Mouse (Mus musculus): ENCODE results near the gene Eif3c. TPM values are rescaled to one million over a fixed set of nuclear protein-coding genes. Genes with fewer than 3 reads are reported as not detected.

Eif3c gene
- 100 to 1,000 TPM in 1 of 2 experiments, 10 to 100 TPM in 1; 98.6 to 102 TPM for total RNA-seq (2023)

DNA sequence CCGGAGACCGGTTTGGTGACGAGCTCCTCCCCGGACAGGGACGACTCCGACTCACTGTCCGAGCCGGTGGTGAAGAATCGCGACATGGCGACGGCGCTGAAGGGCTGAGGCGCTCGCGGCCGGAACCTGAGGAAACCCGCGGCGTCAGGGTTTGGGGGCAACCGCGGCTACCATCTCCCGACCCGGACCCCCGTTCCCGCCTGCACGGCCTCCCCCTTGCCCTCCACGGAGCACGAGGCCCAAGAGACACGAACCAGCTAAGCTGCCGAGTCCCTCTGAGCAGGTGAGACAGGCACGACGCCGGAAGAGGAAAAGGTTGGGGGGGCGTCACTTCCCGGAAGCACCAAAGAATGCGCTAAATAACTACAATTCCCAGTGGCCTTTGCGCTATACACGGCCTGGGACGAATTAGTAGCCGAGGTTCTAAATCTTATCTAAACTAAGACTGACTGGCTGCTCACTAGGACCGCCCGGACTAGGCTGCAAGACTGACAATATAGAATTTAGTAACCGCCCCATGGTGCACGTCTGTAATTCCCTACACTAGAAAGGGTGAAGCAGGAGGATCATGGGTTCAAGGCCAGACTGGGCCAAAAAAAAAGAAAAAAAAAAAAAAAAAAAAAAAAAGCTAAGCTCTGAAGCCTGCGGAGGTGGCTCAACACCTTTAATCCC is at the start of gene Eif3c:
TSS of gene Eif3c (minus strand) at position 318 of the 672 bp plus-strand sequence.

DNA sequence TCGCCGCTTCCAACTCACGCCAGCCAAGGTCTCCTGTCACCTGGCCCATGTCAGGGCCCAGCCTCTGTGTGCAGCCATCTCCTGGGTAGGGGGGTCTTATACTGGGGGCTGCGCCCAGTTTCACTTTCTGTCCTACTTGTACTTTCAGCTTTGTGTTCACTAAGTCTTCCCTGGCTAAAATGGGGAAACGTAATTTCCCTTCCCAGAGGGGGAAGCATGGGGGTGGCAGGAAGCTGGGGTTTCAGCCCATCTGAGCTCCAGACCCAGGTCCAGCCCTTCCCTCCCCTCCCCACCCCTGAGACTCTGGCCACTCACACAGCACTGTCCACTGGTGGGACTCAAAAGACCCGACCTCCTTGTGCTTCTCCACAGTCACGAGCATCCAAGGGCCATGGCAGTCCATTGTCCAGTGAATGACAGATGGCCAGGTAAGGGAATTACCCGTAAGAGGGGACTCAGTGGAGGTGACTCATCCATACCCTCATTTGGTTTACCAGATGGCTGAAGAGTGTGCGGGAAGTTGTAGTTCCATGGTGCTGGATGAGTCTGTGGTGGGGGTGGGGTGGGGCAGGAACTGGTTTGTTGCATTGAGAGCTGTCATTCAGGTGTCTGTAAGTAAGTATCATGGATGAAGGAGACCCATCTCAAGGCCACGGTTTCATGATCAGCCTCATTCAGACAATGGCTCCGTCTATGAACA is 28.8 kb upstream of the Eif3c start, which contains the start of gene Il27:
TSS of gene Il27 (minus strand) at position 80 of the 700 bp plus-strand sequence.

DNA sequence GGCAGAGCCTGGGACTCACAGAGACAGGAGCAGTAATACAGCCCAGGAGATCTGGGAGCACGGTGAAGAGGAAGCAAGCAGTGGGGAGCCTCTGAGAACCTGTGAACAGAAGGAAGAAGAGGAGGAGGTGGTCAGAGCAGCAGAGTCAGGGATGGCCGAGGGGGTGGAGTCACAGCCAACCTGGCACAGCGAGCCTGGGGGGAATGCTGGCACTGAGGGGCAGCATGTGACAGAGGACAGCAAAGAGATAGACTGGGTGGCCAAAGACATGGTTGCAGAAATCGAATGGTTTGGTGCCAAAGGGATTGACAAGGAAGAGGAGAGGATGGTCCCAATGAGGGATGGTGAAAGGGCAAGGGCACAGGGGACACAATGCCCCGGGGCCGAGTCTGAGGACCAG is 19.5 kb upstream of the Eif3c start, which contains the start of gene Cln3:
TSS of gene Cln3 (minus strand) at position 101 of the 400 bp plus-strand sequence.

DNA sequence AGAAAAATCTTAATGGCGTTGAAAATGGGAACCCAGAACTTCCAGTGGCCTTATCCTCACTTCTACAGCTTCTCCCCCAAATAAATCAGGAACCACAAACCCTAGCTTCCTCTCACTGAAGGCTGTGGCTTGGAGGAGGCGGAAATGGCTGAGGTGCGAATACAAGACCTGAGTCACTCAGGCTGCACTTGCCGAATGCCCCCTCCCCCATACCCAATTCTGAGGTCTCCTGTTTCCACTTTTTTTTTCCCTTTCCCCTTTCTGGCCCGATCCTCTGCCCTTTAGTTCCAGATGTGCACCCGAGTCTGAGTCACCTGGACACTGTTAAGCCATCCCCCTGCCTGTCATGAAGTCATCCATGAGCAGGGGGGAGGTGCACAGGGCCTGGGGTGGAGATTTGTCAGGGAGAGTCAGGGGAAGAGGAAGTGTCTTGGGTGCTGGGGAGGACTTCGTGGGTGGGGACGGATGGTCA is 18.3 kb upstream of the Eif3c start, which contains the start of gene Apobr:
TSS of gene Apobr (plus strand) at position 437 of the 472 bp plus-strand sequence.

DNA sequence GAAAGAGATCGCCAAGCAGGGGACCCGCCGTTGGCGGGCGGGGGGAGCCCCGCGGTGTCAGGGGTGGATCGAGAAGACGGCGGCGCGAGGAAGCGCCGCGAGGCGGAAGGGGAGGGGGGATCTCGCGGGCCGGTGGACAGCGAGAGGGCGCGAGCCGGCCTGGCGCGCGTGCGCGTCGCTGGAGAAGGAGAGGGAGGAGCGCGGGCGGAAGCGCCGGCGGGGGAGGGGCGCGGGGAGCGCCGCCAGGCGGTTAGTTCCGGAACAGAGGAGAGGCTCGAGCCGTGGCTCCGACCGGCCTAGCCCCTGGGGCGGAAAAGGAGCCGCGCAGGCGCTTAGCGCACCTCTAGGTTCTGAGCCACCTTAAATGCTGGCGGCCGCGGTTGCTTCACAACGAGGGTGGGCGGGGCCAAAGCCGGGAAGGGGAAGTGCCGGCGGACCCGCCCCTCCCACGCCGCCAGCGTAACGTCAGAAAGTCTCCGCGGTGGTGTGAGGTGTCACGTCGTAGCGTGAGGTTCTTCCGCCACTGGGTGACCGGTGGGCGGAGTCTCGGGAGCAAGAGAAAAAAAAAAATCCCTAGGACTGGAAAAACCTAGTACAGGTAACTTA is 62.8 kb downstream of the Eif3c start, which contains the start of gene Atxn2l:
TSS of gene Atxn2l (minus strand) at position 165 of the 606 bp plus-strand sequence.

Other genes with a start within 250 kb of the Eif3c start
- gene Lat, start 196.8 kb downstream of the Eif3c start, total RNA-seq (2023) = 1 to 10 TPM; 1.8 to 2.1 TPM
- 10 to 100 TPM; 26.2 to 32.1 TPM for gene Spns1, start 189.0 kb downstream of the Eif3c start, total RNA-seq (2023)
- 10 to 100 TPM; 12.3 to 17.8 TPM for gene Nfatc2ip, start 169.7 kb downstream of the Eif3c start, total RNA-seq (2023)
- gene Cd19, start 151.5 kb downstream of the Eif3c start, total RNA-seq (2023) = 1 to 10 TPM; 2.3 to 2.8 TPM
- 10 to 100 TPM; 15.2 to 15.5 TPM for gene Rabep2, start 137.7 kb downstream of the Eif3c start, total RNA-seq (2023)
- gene Atp2a1, start 103.3 kb downstream of the Eif3c start, total RNA-seq (2023) = 1 to 10 TPM; 1.3 to 1.4 TPM
- 10 to 100 TPM; 43.2 to 49.3 TPM for gene Sh2b1, start 91.0 kb downstream of the Eif3c start, total RNA-seq (2023)
- 10 to 100 TPM; 30.1 to 31.2 TPM for gene Tufm, start 79.0 kb downstream of the Eif3c start, total RNA-seq (2023)
- gene Atxn2l, start 63.0 kb downstream of the Eif3c start, total RNA-seq (2023) = 100 to 1,000 TPM; 131 to 140 TPM
- gene Apobr, start 18.5 kb upstream of the Eif3c start, total RNA-seq (2023) = 100 to 1,000 TPM; 158 to 171 TPM
- 100 to 1,000 TPM; 266 to 298 TPM for gene Cln3, start 19.4 kb upstream of the Eif3c start, total RNA-seq (2023)
- gene Il27, start 28.5 kb upstream of the Eif3c start, total RNA-seq (2023) = 1 to 10 TPM; 4.0 to 5.3 TPM
- 10 to 100 TPM; 14.0 to 14.9 TPM for gene Nupr1, start 64.5 kb upstream of the Eif3c start, total RNA-seq (2023)
- 10 to 100 TPM; 19.9 to 25.7 TPM for gene Sgf29, start 82.9 kb upstream of the Eif3c start, total RNA-seq (2023)
- gene Sult1a1, start 110.0 kb upstream of the Eif3c start, total RNA-seq (2023) = under 1 TPM; 0.60 to 0.61 TPM
- 10 to 100 TPM; 58.9 to 61.6 TPM for gene Bola2, start 129.0 kb upstream of the Eif3c start, total RNA-seq (2023)
- 10 to 100 TPM in 1 of 2 experiments, 1 to 10 TPM in 1; 9.9 to 11.5 TPM for gene Slx1b, start 129.4 kb upstream of the Eif3c start, total RNA-seq (2023)
- gene Coro1a, start 141.4 kb upstream of the Eif3c start, total RNA-seq (2023) = 1,000 to 10,000 TPM; 1,654 to 1,761 TPM
- 100 to 1,000 TPM; 246 to 252 TPM for gene Mapk3, start 193.2 kb upstream of the Eif3c start, total RNA-seq (2023)
- 10 to 100 TPM; 23.4 to 27.0 TPM for gene Gdpd3, start 199.9 kb upstream of the Eif3c start, total RNA-seq (2023)
- 100 to 1,000 TPM; 233 to 240 TPM for gene Ypel3, start 210.5 kb upstream of the Eif3c start, total RNA-seq (2023)
- gene Tbx6, start 215.1 kb upstream of the Eif3c start, total RNA-seq (2023) = 1 to 10 TPM; 7.1 to 8.5 TPM
- 100 to 1,000 TPM; 213 to 217 TPM for gene Ppp4c, start 226.1 kb upstream of the Eif3c start, total RNA-seq (2023)
- not detected for gene Fam57b, start 231.3 kb upstream of the Eif3c start, total RNA-seq (2023)